In genomic region chr6:136291424-136291823, GRCm38 (mm10) we compare ENCODE assay signal across 36 mouse cellular contexts. TPM values are rescaled to one million over a fixed set of nuclear protein-coding genes. Genes with fewer than 3 reads are reported as not detected.
"Had no signal": no experiment of that assay in that cellular context is flagged by ENCODE, and none has a peak within 500 bp of the region (broad histone marks: within the 10 kb centered on the region; RNA-seq: fewer than 3 reads in every experiment).

No protein-coding gene starts in this region.

- DNase-seq: gastrocnemius, adult 2 months; gastrocnemius, postnatal 10 days; gastrocnemius, postnatal 25 days; heart, postnatal 4 days; kidney, adult 18-20 months; kidney, adult 8-10 months; kidney, postnatal 10 days; kidney, postnatal 25 days; liver had no signal

- H3K36me3 ChIP-seq: heart, embryonic 13.5 days; heart, embryonic 15.5 days; hindbrain, embryonic 10.5 days; hindbrain, embryonic 12.5 days; intestine, embryonic 15.5 days; limb, embryonic 10.5 days; limb, embryonic 12.5 days had no signal

- H3K27ac ChIP-seq: gastrocnemius, adult 2 months; heart, embryonic 13.5 days; heart, embryonic 15.5 days; hindbrain, embryonic 10.5 days; hindbrain, embryonic 12.5 days; hindbrain, embryonic 14.5 days; intestine, embryonic 15.5 days; layer of hippocampus, adult 2 months; left cerebral cortex, adult 2 months; limb, embryonic 10.5 days; limb, embryonic 12.5 days had no signal

- H3K27me3 ChIP-seq: heart, embryonic 13.5 days; heart, embryonic 15.5 days; hindbrain, embryonic 12.5 days; intestine, embryonic 15.5 days; limb, embryonic 12.5 days had no signal

- H3K4me3 ChIP-seq: gastrocnemius, adult 2 months; heart, embryonic 13.5 days; heart, embryonic 15.5 days; hindbrain, embryonic 10.5 days; hindbrain, embryonic 12.5 days; intestine, embryonic 15.5 days; layer of hippocampus, adult 2 months; left cerebral cortex, adult 2 months; limb, embryonic 10.5 days; limb, embryonic 12.5 days had no signal

- H3K4me1 ChIP-seq: heart, embryonic 13.5 days; heart, embryonic 15.5 days; hindbrain, embryonic 10.5 days; intestine, embryonic 15.5 days; limb, embryonic 10.5 days; limb, embryonic 12.5 days had no signal

- H3K9ac ChIP-seq: heart, embryonic 13.5 days; heart, embryonic 15.5 days; hindbrain, embryonic 12.5 days; hindbrain, embryonic 14.5 days; intestine, embryonic 15.5 days; limb, embryonic 12.5 days had no signal

- H3K9me3 ChIP-seq: heart, embryonic 15.5 days; hindbrain, embryonic 10.5 days; hindbrain, embryonic 12.5 days; intestine, embryonic 15.5 days; limb, embryonic 10.5 days had no signal

- ATAC-seq: hindbrain, embryonic 16.5 days; inflammation-experienced regulatory T-cells, adult 6 months; intestine, postnatal 0 days had no signal

- H3K4me2 ChIP-seq: heart, embryonic 11.5 days; heart, embryonic 13.5 days; heart, embryonic 15.5 days; hindbrain, embryonic 12.5 days; hindbrain, embryonic 14.5 days; limb, embryonic 12.5 days; liver, embryonic 11.5 days had no signal

RNA-seq across cellular contexts. Expression of gene Gm8994, which starts 35.9 kb away (rescaled TPM):
- total RNA-seq: gastrocnemius, adult 2 months; gastrocnemius, postnatal 10 days; gastrocnemius, postnatal 25 days; gastrocnemius, postnatal 4 days; granulocyte monocyte progenitor cell, adult 5-6 weeks; heart, adult 8-10 months; heart, postnatal 25 days; heart, postnatal 4 days; layer of hippocampus, adult 2 months; layer of hippocampus, postnatal 10 days; layer of hippocampus, postnatal 25 days; left cerebral cortex, adult 2 months; left cerebral cortex, postnatal 14 days; left cerebral cortex, postnatal 36 days had no signal
- polyA plus RNA-seq: frontal cortex, adult 2 months; heart, embryonic 11.5 days; heart, embryonic 13.5 days; heart, embryonic 15.5 days; heart, postnatal 0 days; hindbrain, embryonic 10.5 days; hindbrain, embryonic 12.5 days; hindbrain, embryonic 14.5 days; hindbrain, embryonic 16.5 days; inflammation-experienced regulatory T-cells, adult 6 months; intestine, embryonic 15.5 days; intestine, postnatal 0 days; kidney, embryonic 14.5 days; kidney, embryonic 16.5 days; limb, embryonic 10.5 days; limb, embryonic 12.5 days; liver, embryonic 11.5 days had no signal
